Mouse (Mus musculus) kidney, postnatal 0 days (tissue): ENCODE data around the gene Jup. TPM values are rescaled to one million over a fixed set of nuclear protein-coding genes. Genes with fewer than 3 reads are reported as not detected.

Source experiments
- ATAC-seq: fragments of 200-750 bp; cut with Nextera tagmentation; replicated peaks from 2 replicates; pipeline ENCODE4 v1.8.0; 2017; ENCODE audit warnings: low read depth, moderate number of reproducible peaks, moderate TSS enrichment, moderate library complexity; ENCODE audit not compliant: low FRiP score
- DNase-seq: peaks from one replicate; pipeline ENCODE4 v3.0.0-alpha.2; 2016; ENCODE audit warnings: low spot score
- H3K27ac ChIP-seq: fragments of 300-500 bp; sonication (generic); 2 replicates; pipeline ENCODE4 v1.5.1; 2014; ENCODE audit warnings: mild to moderate bottlenecking
- H3K27me3 ChIP-seq: fragments of 300-500 bp; sonication (generic); 2 replicates; pipeline ENCODE4 v1.6.1; 2014; ENCODE audit warnings: low read length, mixed read lengths; ENCODE audit not compliant: insufficient read depth
- H3K36me3 ChIP-seq: fragments of 300-500 bp; sonication (generic); 2 replicates; pipeline ENCODE4 v1.6.1; 2014; ENCODE audit warnings: low read length, mixed read lengths; ENCODE audit not compliant: insufficient read depth
- H3K4me1 ChIP-seq: fragments of 300-500 bp; sonication (generic); replicated peaks from 2 replicates; pipeline ENCODE4 v1.6.1; 2014; ENCODE audit warnings: antibody characterized with exemption, low read length, mixed read lengths; ENCODE audit not compliant: insufficient read depth
- H3K4me2 ChIP-seq: fragments of 300-500 bp; sonication (generic); 2 replicates; pipeline ENCODE4 v1.6.1; 2014; ENCODE audit warnings: mild to moderate bottlenecking, low read length, moderate library complexity, mixed read lengths
- H3K4me3 ChIP-seq: fragments of 300-500 bp; sonication (generic); replicated peaks from 2 replicates; pipeline ENCODE4 v1.5.1; 2014; ENCODE audit warnings: low read depth, low read length
- H3K9ac ChIP-seq: fragments of 300-500 bp; sonication (generic); 2 replicates; pipeline ENCODE4 v1.6.1; 2014; ENCODE audit warnings: low read depth, low read length
- H3K9me3 ChIP-seq: fragments of 300-500 bp; sonication (generic); replicated peaks from 2 replicates; pipeline ENCODE4 v1.6.1; 2016; ENCODE audit warnings: low read length, inconsistent platforms, mixed read lengths
- CTCF ChIP-seq: IDR thresholded peaks from 2 replicates; pipeline ENCODE4 v1.5.1; 2016; ENCODE audit warnings: antibody characterized with exemption, low read depth, mild to moderate bottlenecking, moderate library complexity
- WGBS: fragments of 180-500 bp; shearing (Covaris S2); extraction: QIAGEN DNeasy Blood & Tissue Kit; methylation state at CpG from one replicate; pipeline ENCODE4 v1.1.7; 2014; 5-methylcytosine and 5-hydroxymethylcytosine counted together
- polyA plus RNA-seq: library from polyadenylated mRNA; unstranded; fragments of >200 nt; fragmentation: Nextera tagmentation; extraction: Ambion mirVana; gene quantifications from 2 replicates; pipeline ENCODE4 v1.2.1, GENCODE M21; 2015

The Jup gene
- polyA plus RNA-seq, 1 experiment from 2014 or later, result 119 TPM

- WGBS, result 87% methylated on average over 21 of the region's 21 CpGs
- ATAC-seq, result no peak
- H3K4me3 ChIP-seq, result no peak overlapping the region
- no peak for TF ChIP-seq CTCF
- no peak overlapping the region for H3K9ac ChIP-seq
- no peaks in the 10 kb centered on the region for H3K9me3 ChIP-seq
- H3K27me3 ChIP-seq, result no peaks in the 10 kb centered on the region
- H3K4me2 ChIP-seq, result no peak overlapping the region
- DNase-seq, result no peak
- H3K36me3 ChIP-seq, result peaks cover 72% of the 10 kb centered on the region
- H3K4me1 ChIP-seq, result no peaks in the 10 kb centered on the region
- H3K27ac ChIP-seq, result no peak overlapping the region
These were observed 20.7 kb downstream of the Jup start for GRCm38 (mm10) chr11:100376746-100377389.

- DNase-seq (no peak), ATAC-seq (no peak)
- TF ChIP-seq CTCF, result no peak
- Histone ChIP-seq H3K27ac (0 out of 2 replicates have a peak overlapping the region, but pooled peaks have one; percentile 8), H3K36me3 (peaks cover 73% of the 10 kb centered on the region), H3K4me1 (no peaks in the 10 kb centered on the region), H3K4me3 (no peak overlapping the region), H3K27me3 (no peaks in the 10 kb centered on the region), H3K4me2 (no peak overlapping the region), H3K9me3 (no peaks in the 10 kb centered on the region), H3K9ac (no peak overlapping the region)
- WGBS, result 71% methylated on average over 4 of the region's 4 CpGs
These were observed 21.6 kb downstream of the Jup start for GRCm38 (mm10) chr11:100376005-100376404.

GRCm38 (mm10) chr11:100375127-100375526, 22.4 kb downstream of the Jup start:
- Histone ChIP-seq H3K4me1 (no peaks in the 10 kb centered on the region), H3K4me2 (no peak overlapping the region), H3K27me3 (no peaks in the 10 kb centered on the region), H3K9me3 (no peaks in the 10 kb centered on the region), H3K27ac (no peak overlapping the region), H3K4me3 (no peak overlapping the region), H3K9ac (no peak overlapping the region), H3K36me3 (peaks cover 81% of the 10 kb centered on the region)
- ATAC-seq, result no peak
- TF ChIP-seq CTCF, result no peak
- 81% methylated on average over 9 of the region's 9 CpGs for WGBS
- no peak for DNase-seq

- peaks cover 63% of the 10 kb centered on the region for H3K36me3 ChIP-seq
- H3K4me3 ChIP-seq, result no peak overlapping the region
- WGBS, result 77% methylated on average over 8 of the region's 8 CpGs
- ATAC-seq, result no peak
- no peaks in the 10 kb centered on the region for H3K4me1 ChIP-seq
- H3K9ac ChIP-seq, result no peak overlapping the region
- H3K27me3 ChIP-seq, result no peaks in the 10 kb centered on the region
- H3K9me3 ChIP-seq, result no peaks in the 10 kb centered on the region
- no peak overlapping the region for H3K4me2 ChIP-seq
- no peak overlapping the region for H3K27ac ChIP-seq
- DNase-seq, result no peak
- no peak for TF ChIP-seq CTCF
These were observed 25.5 kb downstream of the Jup start for GRCm38 (mm10) chr11:100371981-100372558.

- H3K4me1 ChIP-seq, result no peaks in the 10 kb centered on the region
- H3K4me2 ChIP-seq, result no peak overlapping the region
- no peak overlapping the region for H3K4me3 ChIP-seq
- H3K9ac ChIP-seq, result no peak overlapping the region
- H3K27me3 ChIP-seq, result no peaks in the 10 kb centered on the region
- no peak overlapping the region for H3K27ac ChIP-seq
- WGBS, result 67% methylated on average over 8 of the region's 8 CpGs
- TF ChIP-seq CTCF, result no peak
- DNase-seq (no peak), ATAC-seq (no peak)
- H3K9me3 ChIP-seq, result no peaks in the 10 kb centered on the region
- H3K36me3 ChIP-seq, result peaks cover 44% of the 10 kb centered on the region
These were observed 27.7 kb downstream of the Jup start for GRCm38 (mm10) chr11:100369822-100370221.

GRCm38 (mm10) chr11:100369145-100369544, 28.4 kb downstream of the Jup start:
- DNase-seq (no peak), ATAC-seq (no peak)
- Histone ChIP-seq H3K9ac (no peak overlapping the region), H3K4me2 (no peak overlapping the region), H3K36me3 (peaks cover 41% of the 10 kb centered on the region), H3K27ac (no peak overlapping the region), H3K4me3 (no peak overlapping the region), H3K27me3 (no peaks in the 10 kb centered on the region), H3K9me3 (no peaks in the 10 kb centered on the region), H3K4me1 (no peaks in the 10 kb centered on the region)
- WGBS, result 34% methylated on average over 7 of the region's 7 CpGs
- no peak for TF ChIP-seq CTCF
